Mouse (Mus musculus) B cell, adult (primary cell): ENCODE data around the gene Cox7b2. TPM values are rescaled to one million over a fixed set of nuclear protein-coding genes. Genes with fewer than 3 reads are reported as not detected.

Experiments used
- total RNA-seq: library from RNA; stranded (reverse); gene quantifications from 4 replicates; pipeline ENCODE4 v1.2.4, GENCODE M21; 2023; ENCODE audit not compliant: inconsistent age

Cox7b2 gene
- not detected in 4 replicates for total RNA-seq

DNA sequence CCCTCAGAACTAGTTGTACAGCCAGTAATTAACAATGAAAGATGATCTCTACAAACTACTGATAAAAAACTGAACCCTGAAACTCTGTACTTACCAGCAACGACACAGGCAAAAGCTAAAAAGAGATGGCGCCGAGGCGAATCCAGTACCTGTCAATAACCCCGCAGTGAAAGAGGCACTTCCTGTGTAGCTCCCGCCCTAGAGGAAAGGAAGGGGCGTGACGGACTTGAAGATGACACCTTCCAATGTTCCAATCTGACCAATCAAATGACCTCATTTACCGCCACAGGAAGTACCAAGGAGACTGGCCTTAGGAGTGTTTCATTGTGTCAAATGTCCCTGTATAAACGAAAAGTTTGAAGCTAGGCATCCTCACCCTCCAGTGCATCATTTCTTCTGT is at the start of gene Cox7b2:
TSS of gene Cox7b2 (minus strand) at position 127 of the 400 bp plus-strand sequence.

Other genes starting within 250 kb of the Cox7b2 start
- not detected in 4 replicates for gene Gabrb1, start 109.9 kb upstream of the Cox7b2 start, total RNA-seq
- not detected in 4 replicates for gene Gabra4, start 110.1 kb upstream of the Cox7b2 start, total RNA-seq